Mouse (Mus musculus): Measurements from ENCODE around the gene Jak3.

Gene Jak3

GRCm38 (mm10) chr8:71676020-71676741 lies at the start of gene Jak3:
Jak3 (plus strand) TSS chr8:71676296.
- CTCF ChIA-PET: interaction anchor here (0.6 to 0.8 kb wide), 2 partner anchors 37 to 83 kb away, joined by 3 to 5 read pairs; no protein-coding TSS in a partner anchor

- CTCF ChIA-PET: interaction anchor here (0.7 kb wide), 3 partner anchors 9 to 282 kb away, joined by 3 to 14 read pairs (median 5); no protein-coding TSS in a partner anchor
Measured at GRCm38 (mm10) chr8:71626753-71627152, 49.3 kb upstream of the Jak3 start.

- CTCF ChIA-PET: interaction anchor here (0.7 kb wide), 1 partner anchor 9 kb away, joined by 5 read pairs; no protein-coding TSS in a partner anchor
Measured at GRCm38 (mm10) chr8:71627265-71628099, 48.6 kb upstream of the Jak3 start.

GRCm38 (mm10) chr8:71628396-71629095 lies 47.5 kb upstream of the Jak3 start:
- CTCF ChIA-PET: interaction anchor here (0.7 to 1.6 kb wide), 6 partner anchors 10 to 82 kb away, joined by 3 to 5 read pairs (median 3); partner anchors contain the start of gene Slc27a1

- CTCF ChIA-PET: interaction anchor here (0.6 to 1.6 kb wide), 7 partner anchors 17 to 109 kb away, joined by 3 to 5 read pairs (median 3); partner anchors contain the start of gene Slc27a1
Measured at GRCm38 (mm10) chr8:71629096-71629697, 46.9 kb upstream of the Jak3 start.

GRCm38 (mm10) chr8:71629781-71630212 lies 46.3 kb upstream of the Jak3 start:
- CTCF ChIA-PET: interaction anchor here (0.6 to 1.6 kb wide), 6 partner anchors 18 to 110 kb away, joined by 3 to 5 read pairs (median 3); partner anchors contain the start of gene Slc27a1

- CTCF ChIA-PET: interaction anchor here (1.1 kb wide), 1 partner anchor 68 kb away, joined by 3 read pairs; no protein-coding TSS in a partner anchor
Measured at GRCm38 (mm10) chr8:71630761-71631160, 45.3 kb upstream of the Jak3 start.

- CTCF ChIA-PET: interaction anchor here (1.1 kb wide), 1 partner anchor 69 kb away, joined by 3 read pairs; no protein-coding TSS in a partner anchor
Measured at GRCm38 (mm10) chr8:71631897-71632296, 44.2 kb upstream of the Jak3 start.

- CTCF ChIA-PET: interaction anchor here (1.3 kb wide), 1 partner anchor 70 kb away, joined by 4 read pairs; no protein-coding TSS in a partner anchor
Measured at GRCm38 (mm10) chr8:71633164-71633563, 42.9 kb upstream of the Jak3 start.

GRCm38 (mm10) chr8:71633981-71634667 lies 42.0 kb upstream of the Jak3 start:
- CTCF ChIA-PET: interaction anchor here (1.3 kb wide), 1 partner anchor 71 kb away, joined by 4 read pairs; no protein-coding TSS in a partner anchor

- CTCF ChIA-PET: no interaction called here
Measured at GRCm38 (mm10) chr8:71637149-71638095, 38.7 kb upstream of the Jak3 start.

- CTCF ChIA-PET: interaction anchor here (0.6 kb wide), 1 partner anchor 38 kb away, joined by 5 read pairs; no protein-coding TSS in a partner anchor
Measured at GRCm38 (mm10) chr8:71638321-71638720, 37.8 kb upstream of the Jak3 start.

GRCm38 (mm10) chr8:71639318-71639717 lies 36.8 kb upstream of the Jak3 start:
- CTCF ChIA-PET: interaction anchor here (0.6 kb wide), 1 partner anchor 90 kb away, joined by 7 read pairs; no protein-coding TSS in a partner anchor

- CTCF ChIA-PET: no interaction called here
Measured at GRCm38 (mm10) chr8:71645510-71645909, 30.6 kb upstream of the Jak3 start.

GRCm38 (mm10) chr8:71654600-71654999 lies 21.5 kb upstream of the Jak3 start:
- CTCF ChIA-PET: no interaction called here

GRCm38 (mm10) chr8:71657816-71658215 lies 18.3 kb upstream of the Jak3 start:
- CTCF ChIA-PET: no interaction called here

- CTCF ChIA-PET: no interaction called here
Measured at GRCm38 (mm10) chr8:71658515-71659049, 17.5 kb upstream of the Jak3 start.

- CTCF ChIA-PET: interaction anchor here (0.6 kb wide), 1 partner anchor 65 kb away, joined by 5 read pairs; no protein-coding TSS in a partner anchor
Measured at GRCm38 (mm10) chr8:71659751-71660150, 16.3 kb upstream of the Jak3 start.
